Mouse (Mus musculus): ENCODE measurements around the gene Smyd4. TPM values are rescaled to one million over a fixed set of nuclear protein-coding genes. Genes with fewer than 3 reads are reported as not detected.
A peak's percentile ranks its signal among the peaks of the same experiment; 100 is the strongest.

Gene Smyd4
- polyA plus RNA-seq, 1 experiment from 2014 or later = 10.7 TPM

GRCm38 (mm10) chr11:75402271-75402690, 54.0 kb downstream of the Smyd4 start:
- DNase-seq (ENCODE audit: low spot score) = peak; percentile 84
- Histone ChIP-seq H3K27ac (ENCODE audit: low read depth, low read length) (no peak overlapping the region), H3K4me2 (ENCODE audit: low read length) (no peak overlapping the region), H3K9ac (ENCODE audit: low read length) (no peak overlapping the region), H3K9me3 (replicated peaks; ENCODE audit: control insufficient read depth, low read length) (no peaks in the 10 kb centered on the region), H3K4me1 (ENCODE audit: control insufficient read depth, insufficient read depth, low read length) (no peaks in the 10 kb centered on the region), H3K4me3 (ENCODE audit: low read depth, low read length) (no peak overlapping the region), H3K27me3 (replicated peaks; ENCODE audit: control insufficient read depth, insufficient read depth, low read length) (no peaks in the 10 kb centered on the region), H3K36me3 (ENCODE audit: control insufficient read depth, insufficient read depth, low read length) (no peaks in the 10 kb centered on the region)
- peak; percentile 50 for ATAC-seq
- 68% methylated on average over 5 of the region's 5 CpGs for WGBS

- 81% methylated on average over 6 of the region's 6 CpGs for WGBS
- H3K9ac ChIP-seq (ENCODE audit: low read length) = no peak overlapping the region
- DNase-seq (ENCODE audit: low spot score) = no peak
- no peaks in the 10 kb centered on the region for H3K27me3 ChIP-seq (replicated peaks; ENCODE audit: control insufficient read depth, insufficient read depth, low read length)
- no peaks in the 10 kb centered on the region for H3K9me3 ChIP-seq (replicated peaks; ENCODE audit: control insufficient read depth, low read length)
- H3K36me3 ChIP-seq (ENCODE audit: control insufficient read depth, insufficient read depth, low read length) = no peaks in the 10 kb centered on the region
- no peaks in the 10 kb centered on the region for H3K4me1 ChIP-seq (ENCODE audit: control insufficient read depth, insufficient read depth, low read length)
- no peak for ATAC-seq
- no peak overlapping the region for H3K27ac ChIP-seq (ENCODE audit: low read depth, low read length)
- no peak overlapping the region for H3K4me3 ChIP-seq (ENCODE audit: low read depth, low read length)
- H3K4me2 ChIP-seq (ENCODE audit: low read length) = no peak overlapping the region
These were observed 55.2 kb downstream of the Smyd4 start for GRCm38 (mm10) chr11:75403301-75404052.

- DNase-seq (ENCODE audit: low spot score) = no peak
- H3K27me3 ChIP-seq (replicated peaks; ENCODE audit: control insufficient read depth, insufficient read depth, low read length) = no peaks in the 10 kb centered on the region
- WGBS = 92% methylated on average over 6 of the region's 6 CpGs
- H3K9ac ChIP-seq (ENCODE audit: low read length) = no peak overlapping the region
- no peak overlapping the region for H3K27ac ChIP-seq (ENCODE audit: low read depth, low read length)
- H3K4me2 ChIP-seq (ENCODE audit: low read length) = no peak overlapping the region
- H3K9me3 ChIP-seq (replicated peaks; ENCODE audit: control insufficient read depth, low read length) = no peaks in the 10 kb centered on the region
- H3K4me1 ChIP-seq (ENCODE audit: control insufficient read depth, insufficient read depth, low read length) = no peaks in the 10 kb centered on the region
- H3K4me3 ChIP-seq (ENCODE audit: low read depth, low read length) = no peak overlapping the region
- no peak for ATAC-seq
- H3K36me3 ChIP-seq (ENCODE audit: control insufficient read depth, insufficient read depth, low read length) = no peaks in the 10 kb centered on the region
These were observed 56.6 kb downstream of the Smyd4 start for GRCm38 (mm10) chr11:75404801-75405200.

GRCm38 (mm10) chr11:75406104-75406503, 57.9 kb downstream of the Smyd4 start:
- Histone ChIP-seq H3K36me3 (ENCODE audit: control insufficient read depth, insufficient read depth, low read length) (no peaks in the 10 kb centered on the region), H3K27me3 (replicated peaks; ENCODE audit: control insufficient read depth, insufficient read depth, low read length) (no peaks in the 10 kb centered on the region), H3K9ac (ENCODE audit: low read length) (no peak overlapping the region), H3K4me3 (ENCODE audit: low read depth, low read length) (no peak overlapping the region), H3K9me3 (replicated peaks; ENCODE audit: control insufficient read depth, low read length) (no peaks in the 10 kb centered on the region), H3K27ac (ENCODE audit: low read depth, low read length) (no peak overlapping the region), H3K4me1 (ENCODE audit: control insufficient read depth, insufficient read depth, low read length) (no peaks in the 10 kb centered on the region), H3K4me2 (ENCODE audit: low read length) (no peak overlapping the region)
- WGBS = 73% methylated on average over 4 of the region's 4 CpGs
- no peak for ATAC-seq
- DNase-seq (ENCODE audit: low spot score) = no peak

- Histone ChIP-seq H3K9me3 (replicated peaks; ENCODE audit: control insufficient read depth, low read length) (no peaks in the 10 kb centered on the region), H3K27ac (ENCODE audit: low read depth, low read length) (no peak overlapping the region), H3K27me3 (replicated peaks; ENCODE audit: control insufficient read depth, insufficient read depth, low read length) (no peaks in the 10 kb centered on the region), H3K36me3 (ENCODE audit: control insufficient read depth, insufficient read depth, low read length) (no peaks in the 10 kb centered on the region), H3K9ac (ENCODE audit: low read length) (no peak overlapping the region), H3K4me3 (ENCODE audit: low read depth, low read length) (no peak overlapping the region), H3K4me1 (ENCODE audit: control insufficient read depth, insufficient read depth, low read length) (no peaks in the 10 kb centered on the region), H3K4me2 (ENCODE audit: low read length) (no peak overlapping the region)
- DNase-seq (ENCODE audit: low spot score) = no peak
- 40% methylated on average over 3 of the region's 3 CpGs for WGBS
- ATAC-seq = no peak
These were observed 58.6 kb downstream of the Smyd4 start for GRCm38 (mm10) chr11:75406865-75407264.

- H3K36me3 ChIP-seq (ENCODE audit: control insufficient read depth, insufficient read depth, low read length) = no peaks in the 10 kb centered on the region
- WGBS = 79% methylated on average over 17 of the region's 17 CpGs
- no peak for ATAC-seq
- H3K27ac ChIP-seq (ENCODE audit: low read depth, low read length) = no peak overlapping the region
- no peak overlapping the region for H3K4me3 ChIP-seq (ENCODE audit: low read depth, low read length)
- DNase-seq (ENCODE audit: low spot score) = no peak
- no peaks in the 10 kb centered on the region for H3K4me1 ChIP-seq (ENCODE audit: control insufficient read depth, insufficient read depth, low read length)
- H3K27me3 ChIP-seq (replicated peaks; ENCODE audit: control insufficient read depth, insufficient read depth, low read length) = no peaks in the 10 kb centered on the region
- no peak overlapping the region for H3K9ac ChIP-seq (ENCODE audit: low read length)
- H3K4me2 ChIP-seq (ENCODE audit: low read length) = no peak overlapping the region
- no peaks in the 10 kb centered on the region for H3K9me3 ChIP-seq (replicated peaks; ENCODE audit: control insufficient read depth, low read length)
These were observed 61.7 kb downstream of the Smyd4 start for GRCm38 (mm10) chr11:75409679-75410575.

GRCm38 (mm10) chr11:75410591-75410990, 62.4 kb downstream of the Smyd4 start:
- WGBS = 91% methylated on average over 7 of the region's 7 CpGs
- no peak overlapping the region for H3K27ac ChIP-seq (ENCODE audit: low read depth, low read length)
- no peaks in the 10 kb centered on the region for H3K4me1 ChIP-seq (ENCODE audit: control insufficient read depth, insufficient read depth, low read length)
- no peak overlapping the region for H3K4me3 ChIP-seq (ENCODE audit: low read depth, low read length)
- ATAC-seq (no peak), DNase-seq (ENCODE audit: low spot score) (no peak)
- no peaks in the 10 kb centered on the region for H3K36me3 ChIP-seq (ENCODE audit: control insufficient read depth, insufficient read depth, low read length)
- no peak overlapping the region for H3K9ac ChIP-seq (ENCODE audit: low read length)
- H3K9me3 ChIP-seq (replicated peaks; ENCODE audit: control insufficient read depth, low read length) = no peaks in the 10 kb centered on the region
- no peak overlapping the region for H3K4me2 ChIP-seq (ENCODE audit: low read length)
- no peaks in the 10 kb centered on the region for H3K27me3 ChIP-seq (replicated peaks; ENCODE audit: control insufficient read depth, insufficient read depth, low read length)

GRCm38 (mm10) chr11:75415096-75415495, 66.9 kb downstream of the Smyd4 start:
- no peak for DNase-seq (ENCODE audit: low spot score)
- WGBS = 50% methylated on average over 7 of the region's 7 CpGs

GRCm38 (mm10) chr11:75415994-75416393, 67.8 kb downstream of the Smyd4 start:
- Histone ChIP-seq H3K9ac (ENCODE audit: low read length) (no peak overlapping the region), H3K4me1 (ENCODE audit: control insufficient read depth, insufficient read depth, low read length) (no peaks in the 10 kb centered on the region), H3K27me3 (replicated peaks; ENCODE audit: control insufficient read depth, insufficient read depth, low read length) (no peaks in the 10 kb centered on the region), H3K4me2 (ENCODE audit: low read length) (no peak overlapping the region), H3K9me3 (replicated peaks; ENCODE audit: control insufficient read depth, low read length) (no peaks in the 10 kb centered on the region), H3K27ac (ENCODE audit: low read depth, low read length) (no peak overlapping the region), H3K36me3 (ENCODE audit: control insufficient read depth, insufficient read depth, low read length) (no peaks in the 10 kb centered on the region), H3K4me3 (ENCODE audit: low read depth, low read length) (no peak overlapping the region)
- WGBS = 87% methylated on average over 13 of the region's 13 CpGs
- DNase-seq (ENCODE audit: low spot score) (no peak), ATAC-seq (no peak)

More at GRCm38 (mm10) chr11:75415096-75415495, 66.9 kb downstream of the Smyd4 start:
- H3K4me3 ChIP-seq (ENCODE audit: low read depth, low read length) = no peak overlapping the region
- no peak for ATAC-seq
- H3K4me1 ChIP-seq (ENCODE audit: control insufficient read depth, insufficient read depth, low read length) = no peaks in the 10 kb centered on the region
- H3K9ac ChIP-seq (ENCODE audit: low read length) = no peak overlapping the region
- H3K9me3 ChIP-seq (replicated peaks; ENCODE audit: control insufficient read depth, low read length) = no peaks in the 10 kb centered on the region
- H3K27ac ChIP-seq (ENCODE audit: low read depth, low read length) = no peak overlapping the region
- no peak overlapping the region for H3K4me2 ChIP-seq (ENCODE audit: low read length)
- no peaks in the 10 kb centered on the region for H3K36me3 ChIP-seq (ENCODE audit: control insufficient read depth, insufficient read depth, low read length)
- no peaks in the 10 kb centered on the region for H3K27me3 ChIP-seq (replicated peaks; ENCODE audit: control insufficient read depth, insufficient read depth, low read length)
